Mouse (Mus musculus) left cerebral cortex, adult 9 months (tissue): ENCODE results near the gene Rhot2.

Source experiments
- DNase-seq, 2 experiments: peaks; one replicate each; pipeline ENCODE4 v3.0.0; 2022; ENCODE audit warnings: low spot score in 2 of 2

Gene Rhot2

DNA sequence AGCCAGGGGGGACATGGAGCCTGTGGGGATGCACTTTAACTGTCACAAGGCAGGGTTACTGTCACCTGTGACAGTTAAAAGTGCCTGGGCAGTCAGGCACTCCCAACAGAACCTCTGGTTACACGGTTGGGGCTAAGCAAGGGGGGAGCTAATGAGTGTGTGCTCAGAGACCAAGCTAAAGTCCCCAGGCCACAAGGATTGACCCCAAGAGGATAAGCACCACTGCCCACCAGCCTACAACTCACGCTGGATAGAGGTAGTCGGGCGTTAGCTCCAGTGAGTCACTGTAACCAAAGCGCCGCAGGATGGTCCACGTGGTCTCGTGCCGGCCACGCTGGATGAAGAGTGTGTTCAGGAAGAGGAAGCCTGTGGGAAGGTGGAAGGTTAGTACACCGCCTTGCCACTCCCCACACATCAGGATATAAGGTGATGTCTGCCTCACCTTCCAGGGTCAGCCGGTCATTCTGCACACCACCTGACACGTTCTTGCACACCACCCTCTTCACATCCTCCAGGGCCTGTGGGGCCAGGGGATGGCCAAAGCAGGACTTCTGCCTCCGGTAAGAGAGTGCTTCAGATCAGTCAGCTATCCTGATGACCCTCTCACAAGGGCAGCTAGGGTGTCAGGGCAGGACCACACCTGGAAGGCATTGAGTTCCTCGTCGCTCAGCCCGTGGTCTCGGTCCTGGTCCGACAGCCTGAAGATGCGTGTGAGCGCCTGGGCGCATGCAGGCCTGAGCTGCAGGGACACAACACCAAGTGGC, 3.4 kb downstream of the Rhot2 start, which contains the start of gene Gm20683:
Gene Gm20683, minus strand, starts transcription at position 647 of the 764 bp plus-strand sequence.
- no peak for DNase-seq

DNA sequence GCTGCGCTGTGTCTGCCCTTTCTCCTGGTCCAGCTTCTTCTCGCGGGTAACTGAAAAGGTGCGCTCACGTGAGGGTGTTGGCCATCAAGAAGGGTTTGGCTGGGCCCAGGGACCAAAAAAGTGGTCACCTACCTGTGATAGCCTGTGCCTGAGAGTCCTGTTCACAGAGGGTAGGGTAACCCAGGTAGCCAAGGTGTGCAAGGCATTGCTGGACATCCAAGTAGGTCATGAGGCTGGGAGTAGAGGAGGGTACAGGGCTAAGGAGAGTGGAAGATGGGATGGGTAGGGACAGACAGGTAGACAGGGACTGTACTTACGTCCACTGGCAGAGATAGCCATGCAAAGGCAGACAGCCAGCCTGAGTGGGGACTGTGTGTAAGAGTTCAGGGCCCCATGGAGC, 4.1 kb downstream of the Rhot2 start:
- DNase-seq = no peak

DNA sequence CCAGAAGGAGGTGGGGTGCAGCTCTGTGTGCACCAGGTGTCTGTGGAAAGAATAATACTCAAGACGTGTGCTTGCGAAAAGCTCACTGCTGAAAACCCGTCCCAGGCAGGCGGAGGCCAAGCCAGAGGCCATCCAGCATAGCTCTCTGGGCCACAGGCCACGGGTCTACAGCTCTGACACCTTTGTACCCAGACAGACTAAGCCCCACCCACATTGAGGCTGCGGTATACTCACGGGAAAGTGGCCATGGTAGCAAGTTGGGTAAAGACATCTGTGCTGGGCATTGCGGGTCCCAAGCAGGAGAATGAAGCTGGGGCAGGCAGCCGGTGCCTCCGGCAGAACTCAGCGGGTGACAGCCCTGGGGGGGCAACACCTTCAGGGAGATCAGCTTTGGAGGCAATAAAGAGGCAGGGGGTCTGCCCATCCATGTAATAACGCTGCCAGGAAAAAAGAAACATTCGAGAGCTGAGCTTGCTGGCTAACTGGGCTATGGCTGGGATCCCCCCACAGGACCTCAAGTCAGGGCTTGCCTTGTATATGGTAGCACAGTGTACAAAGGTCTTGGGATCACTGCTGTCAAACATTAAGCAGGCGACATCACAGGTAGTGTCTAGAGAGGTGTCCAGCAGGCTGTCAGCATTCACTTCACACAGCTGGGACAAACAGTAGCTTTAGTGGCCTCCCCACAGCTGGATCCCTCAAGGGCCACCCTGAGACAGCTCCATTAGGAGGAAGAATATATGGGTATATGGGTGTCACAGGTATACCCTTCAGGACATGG, 5.0 kb downstream of the Rhot2 start:
- DNase-seq = no peak

DNA sequence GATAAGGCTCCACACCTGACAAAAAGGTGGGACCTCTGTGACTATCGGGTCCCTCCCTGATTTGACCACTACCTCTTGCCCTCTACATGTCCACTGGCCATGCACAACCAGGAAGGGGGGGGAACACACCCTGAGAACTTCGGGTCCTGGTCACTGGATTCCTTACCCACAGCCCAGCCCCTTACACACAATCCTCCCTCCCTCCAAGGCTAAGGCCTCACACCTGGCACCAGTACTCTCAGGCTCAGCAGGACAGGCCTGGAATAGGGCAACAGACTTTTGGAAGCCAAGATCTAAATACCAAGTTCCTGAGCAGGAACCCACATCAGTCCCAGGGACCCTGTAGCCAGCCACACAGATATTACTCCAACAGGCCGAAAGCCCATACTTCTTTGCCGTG, 5.7 kb downstream of the Rhot2 start:
- no peak for DNase-seq

DNA sequence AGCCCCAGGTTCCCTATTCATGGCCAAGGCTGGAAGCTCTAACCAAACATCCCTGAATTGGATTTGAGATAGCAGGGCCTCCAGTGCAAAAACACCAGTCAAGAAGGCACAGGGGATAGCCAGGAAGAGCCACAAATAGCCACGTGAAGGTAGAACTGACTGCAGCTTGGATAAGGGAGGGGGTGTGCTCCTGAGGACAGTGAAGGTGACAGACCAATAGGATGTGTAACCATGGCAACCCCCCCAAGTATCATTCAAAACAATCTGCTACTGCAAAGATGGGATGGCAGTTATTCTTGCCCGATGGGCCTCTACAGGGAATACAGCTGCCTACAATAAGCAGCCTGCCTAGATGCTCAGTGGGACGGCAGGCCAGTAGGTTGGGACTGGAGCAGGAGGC, 7.1 kb downstream of the Rhot2 start:
- no peak for DNase-seq

DNA sequence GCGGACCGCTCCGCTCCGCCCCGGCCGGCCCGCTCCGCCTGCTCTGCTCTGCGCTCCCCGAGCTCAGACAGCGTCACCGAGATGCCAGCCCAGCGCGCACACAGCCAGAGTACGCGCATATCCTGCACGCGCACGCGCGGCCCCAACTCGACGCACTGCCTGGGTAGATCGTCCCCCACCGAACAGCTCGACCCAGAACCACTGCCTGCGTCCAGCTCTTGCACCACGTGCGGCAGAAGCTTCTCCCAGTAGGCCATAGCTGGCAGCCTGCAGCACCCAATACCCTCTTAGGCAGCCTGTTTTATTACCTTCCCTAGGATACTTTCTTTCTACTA, 7.6 kb downstream of the Rhot2 start, which contains the start of gene Rhbdl1:
Gene Rhbdl1, minus strand, starts transcription at position 220 of the 335 bp plus-strand sequence.
- peak in 1 of 2 experiments; percentile 84 for DNase-seq

DNA sequence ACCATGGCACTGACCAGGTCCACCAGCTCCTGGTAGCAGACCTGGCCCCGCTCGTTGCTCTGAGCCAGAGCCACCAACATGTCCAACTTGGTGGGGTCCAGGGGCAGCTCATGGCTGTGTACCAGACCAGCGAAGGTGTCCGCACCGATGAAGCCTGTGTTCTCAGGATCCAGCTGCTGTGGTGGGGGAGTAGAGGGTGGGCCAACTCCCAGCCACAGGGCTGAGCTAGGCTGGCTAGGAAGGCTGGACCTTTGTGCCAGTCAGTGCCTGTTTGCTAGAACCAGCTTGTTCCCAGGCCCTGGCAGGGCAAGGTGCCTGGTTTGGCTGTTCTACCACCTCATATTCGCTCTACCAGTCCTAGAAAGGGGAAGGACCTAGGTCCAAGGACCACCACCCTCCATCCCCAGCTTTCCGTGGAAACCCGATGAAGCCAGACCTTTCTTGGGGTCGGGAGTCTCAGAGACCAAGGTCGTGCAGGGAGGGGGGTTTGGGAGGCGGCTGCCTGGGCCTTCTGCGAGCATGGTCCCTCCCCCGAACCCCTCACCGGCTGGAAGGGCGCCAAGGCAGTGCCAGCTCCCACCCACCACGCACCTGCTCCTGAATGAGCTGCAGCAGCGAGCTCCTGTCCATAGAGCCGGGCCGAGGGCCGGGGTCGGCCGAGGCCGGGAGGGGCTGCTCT, 8.1 kb downstream of the Rhot2 start:
- DNase-seq = no peak

DNA sequence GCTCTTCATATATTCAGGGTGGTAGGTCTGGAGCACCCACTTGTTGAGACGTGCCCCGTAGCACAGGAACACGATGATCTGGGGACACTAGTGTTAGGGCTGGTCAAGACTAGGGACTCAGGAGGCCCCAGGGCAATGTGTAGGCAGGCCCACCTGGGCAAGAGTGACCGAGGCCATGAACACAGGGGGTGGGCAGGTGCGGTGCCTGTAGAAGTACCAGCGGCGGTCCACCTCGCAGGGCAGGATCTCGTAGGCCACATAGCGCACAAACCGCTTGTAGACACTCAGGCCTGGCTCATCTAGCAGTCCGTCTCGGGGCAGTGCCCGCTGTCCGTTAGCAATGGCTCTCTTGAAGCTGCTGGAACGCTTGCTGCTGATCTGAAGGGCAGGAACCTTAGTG, 8.8 kb downstream of the Rhot2 start:
- DNase-seq = no peak

DNA sequence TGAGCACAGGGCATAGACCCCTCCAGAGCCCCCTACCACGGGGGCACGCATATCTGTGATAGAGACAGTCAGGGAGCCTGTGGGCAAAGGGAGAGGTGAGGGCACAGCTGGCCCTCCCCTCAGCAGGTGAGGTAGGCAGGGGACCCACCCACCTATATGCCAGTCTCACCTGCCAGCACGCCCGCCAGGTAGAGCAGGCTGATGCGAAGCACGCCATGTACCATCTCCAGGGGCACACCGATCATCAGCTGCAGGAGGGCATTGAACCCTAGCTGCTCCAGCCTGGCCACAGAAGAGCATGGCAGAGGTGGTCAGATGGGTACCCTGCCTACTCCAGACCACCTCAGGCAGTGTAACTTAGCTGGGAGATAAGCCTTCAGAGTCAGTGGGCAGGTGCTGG, 9.3 kb downstream of the Rhot2 start:
- DNase-seq = no peak

DNA sequence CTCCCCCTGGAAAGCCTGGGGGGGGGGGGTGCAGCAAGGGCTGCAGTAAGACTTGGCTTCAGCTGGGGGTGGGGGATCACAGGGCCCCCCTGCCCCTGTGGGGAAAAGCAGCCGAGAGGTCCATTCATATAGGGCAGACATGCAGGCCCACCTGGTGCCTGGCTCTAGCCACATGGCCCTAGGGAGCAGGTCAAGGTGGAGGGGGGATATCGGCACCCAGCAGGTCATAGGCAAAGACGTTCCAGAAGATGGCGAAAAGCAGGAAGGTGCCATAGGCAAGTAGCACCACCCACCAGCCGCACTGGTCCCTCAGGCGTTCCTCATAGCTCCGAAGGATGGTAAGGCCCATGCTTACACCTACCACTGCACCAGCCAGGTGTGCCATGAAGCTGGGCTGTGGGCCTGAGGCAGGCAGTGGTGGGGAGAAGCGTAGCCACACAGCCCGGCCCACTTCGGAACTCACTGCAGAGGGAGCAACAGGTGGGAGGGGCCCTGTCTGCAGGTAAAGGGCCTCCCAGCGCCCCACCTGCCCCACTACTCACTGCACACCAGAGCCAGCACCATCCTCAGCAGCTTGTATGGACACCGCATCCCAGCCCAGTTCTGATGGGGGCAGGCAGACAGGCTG, 9.9 kb downstream of the Rhot2 start:
- DNase-seq = no peak

DNA sequence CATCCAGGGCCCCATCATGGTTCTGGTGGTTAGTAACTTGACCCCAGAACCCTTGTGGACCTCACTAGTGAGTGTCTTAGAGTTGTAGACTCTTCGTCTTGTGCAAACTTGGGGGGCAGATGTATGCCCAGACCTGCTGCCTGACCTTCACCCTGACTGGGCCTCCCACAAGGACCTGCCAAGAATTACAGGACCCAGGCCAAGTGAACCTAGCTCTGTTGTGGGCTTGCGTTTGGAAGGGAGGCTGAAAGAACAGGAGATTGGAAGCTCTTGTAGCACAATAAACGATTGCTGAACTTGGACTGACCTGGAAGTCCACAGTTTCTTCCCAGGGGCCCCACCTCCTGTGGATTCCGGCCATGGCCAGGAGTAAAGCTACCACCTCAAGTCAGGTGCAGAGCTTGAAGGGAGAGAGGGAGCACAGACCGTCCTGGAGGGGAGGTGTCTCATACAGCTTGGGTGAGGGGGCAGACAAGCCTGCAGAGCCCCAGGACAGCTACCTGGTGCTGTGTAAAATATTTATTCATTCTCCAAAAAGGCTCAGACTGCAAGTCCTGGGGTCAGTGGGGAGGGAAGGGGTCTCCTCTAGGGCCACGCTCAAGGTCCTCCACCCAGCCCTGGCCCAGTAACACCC, 10.6 kb downstream of the Rhot2 start:
- DNase-seq = no peak

DNA sequence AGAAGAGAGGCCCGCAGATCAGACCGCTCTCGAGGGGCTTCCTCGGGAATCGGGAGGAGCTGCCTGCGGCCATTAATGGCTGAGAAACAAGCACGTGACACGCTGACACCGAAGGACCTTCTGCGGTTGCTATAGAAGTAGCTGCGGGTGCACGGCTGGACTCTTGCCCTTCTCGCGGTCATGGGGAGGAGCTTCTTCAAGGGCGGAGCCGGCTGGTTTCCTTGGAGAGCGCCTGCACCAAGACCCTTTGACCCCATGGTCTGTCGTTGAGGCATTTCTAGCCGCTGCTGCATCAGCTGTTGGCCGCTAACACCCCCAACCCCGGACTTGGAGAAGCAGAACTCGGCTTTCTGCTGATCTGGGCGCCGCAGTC, 11.4 kb downstream of the Rhot2 start, which contains the start of gene Stub1:
Gene Stub1, minus strand, starts transcription at position 114 of the 373 bp plus-strand sequence.
- peak in 1 of 2 experiments; percentile 86 for DNase-seq

DNA sequence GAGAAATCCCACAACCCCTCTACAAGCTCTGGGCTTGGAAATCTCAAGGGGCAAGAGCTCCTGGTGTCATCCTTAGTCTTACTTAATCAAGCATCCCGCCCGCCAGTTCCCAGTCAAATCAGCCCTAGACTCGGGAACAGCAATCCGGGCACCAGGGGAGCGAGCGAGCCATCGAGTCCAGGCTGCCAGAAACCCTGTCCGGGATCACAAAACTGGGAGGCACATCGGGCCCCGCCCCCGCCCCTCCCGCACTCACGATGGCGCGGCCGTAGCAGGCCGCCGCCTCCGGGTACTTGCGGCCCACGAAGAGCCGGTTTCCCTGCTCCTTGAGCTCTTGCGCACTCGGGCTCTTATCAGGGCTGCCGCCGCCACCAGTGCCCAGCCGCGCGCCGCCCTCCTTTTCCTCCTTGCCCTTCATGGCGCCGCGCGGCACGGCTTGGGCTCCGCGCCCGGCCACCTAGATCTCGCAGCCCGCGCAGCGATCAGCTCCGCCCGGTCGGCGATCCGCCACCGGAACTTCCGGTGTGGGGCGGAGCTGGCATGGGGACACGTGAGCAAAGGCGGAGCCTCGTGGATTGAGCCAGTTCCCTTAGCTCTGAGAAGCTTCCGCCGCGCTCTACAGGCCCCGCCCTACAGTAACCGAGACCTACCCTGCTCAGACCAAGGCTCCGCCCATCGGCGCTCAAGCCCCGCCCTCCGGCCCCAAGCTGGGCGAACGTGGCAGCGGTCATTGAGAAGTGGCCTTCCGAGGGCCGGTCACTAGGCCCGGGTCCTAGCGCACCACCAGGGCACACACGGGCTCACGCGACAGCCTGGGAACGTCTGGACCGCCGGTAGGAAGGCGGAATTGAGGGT, 12.0 kb downstream of the Rhot2 start:
- peak; percentile 98 to 99 for DNase-seq

DNA sequence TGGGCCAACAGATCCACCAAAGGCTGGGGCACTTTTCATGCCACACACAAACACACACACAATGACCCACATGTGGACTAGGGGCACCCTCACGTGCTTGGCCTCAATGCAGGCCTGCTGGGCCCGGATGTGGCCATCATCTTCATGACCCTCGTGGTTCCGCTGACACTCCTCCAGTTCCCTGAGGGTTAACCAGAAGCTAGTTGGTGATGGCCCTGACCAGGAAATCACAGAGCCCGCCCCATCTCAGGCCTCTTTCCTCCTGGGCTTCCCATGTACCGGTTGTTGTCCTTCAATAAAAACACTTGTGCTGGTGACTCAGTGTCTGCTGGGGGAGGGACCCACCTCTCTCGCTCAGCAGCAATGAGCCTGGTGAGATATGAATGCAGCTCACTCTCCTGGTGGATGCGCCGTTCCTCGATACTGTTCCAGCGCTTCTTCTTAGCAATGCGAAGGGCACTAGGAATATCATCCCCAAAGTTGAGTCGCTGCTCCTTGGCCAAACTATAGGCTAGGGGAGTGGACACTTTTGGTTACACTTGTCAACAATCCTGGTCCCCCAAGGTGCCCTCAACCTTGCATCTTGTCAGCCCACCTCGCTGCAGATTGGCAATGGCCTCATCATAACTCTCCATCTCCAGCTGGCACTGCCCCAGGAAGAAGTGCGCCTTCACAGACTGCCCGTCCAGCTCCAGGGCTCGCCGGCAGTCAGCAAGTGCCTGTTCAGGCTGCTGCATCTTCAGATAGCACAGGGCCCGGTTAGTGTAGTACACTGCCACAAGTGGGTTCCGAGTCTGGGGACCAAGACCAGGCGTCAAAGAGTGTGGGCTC, 13.0 kb downstream of the Rhot2 start:
- no peak for DNase-seq

DNA sequence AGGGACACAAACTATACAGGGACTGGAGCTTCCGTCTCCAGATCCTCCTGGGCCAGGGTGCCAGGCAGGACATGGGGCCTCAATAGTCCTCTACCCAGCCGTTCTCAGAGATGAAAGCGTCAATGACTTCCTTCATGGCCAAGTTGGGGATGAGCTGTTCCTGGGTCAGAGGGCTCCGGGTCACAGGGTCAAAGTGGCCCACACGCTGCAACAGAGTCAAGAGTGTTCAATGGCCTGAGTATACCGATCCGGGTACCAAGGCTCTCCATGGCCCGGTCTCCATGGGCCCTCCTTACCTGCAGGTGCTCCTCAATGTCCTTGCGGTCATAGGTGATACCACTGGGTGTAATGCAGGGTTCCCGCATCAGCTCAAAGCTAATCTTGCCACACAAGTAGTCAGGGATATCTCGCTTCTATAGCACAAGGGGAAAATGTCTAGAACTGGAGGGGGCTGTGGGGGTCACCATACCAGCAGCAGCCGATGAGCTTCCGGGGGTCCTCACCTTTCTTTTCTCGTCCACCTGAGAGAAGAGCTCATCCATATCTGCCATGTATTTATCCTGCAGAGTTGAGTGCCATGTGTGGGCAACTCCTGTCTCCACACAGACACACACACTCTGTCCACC, 13.7 kb downstream of the Rhot2 start:
- DNase-seq = no peak

DNA sequence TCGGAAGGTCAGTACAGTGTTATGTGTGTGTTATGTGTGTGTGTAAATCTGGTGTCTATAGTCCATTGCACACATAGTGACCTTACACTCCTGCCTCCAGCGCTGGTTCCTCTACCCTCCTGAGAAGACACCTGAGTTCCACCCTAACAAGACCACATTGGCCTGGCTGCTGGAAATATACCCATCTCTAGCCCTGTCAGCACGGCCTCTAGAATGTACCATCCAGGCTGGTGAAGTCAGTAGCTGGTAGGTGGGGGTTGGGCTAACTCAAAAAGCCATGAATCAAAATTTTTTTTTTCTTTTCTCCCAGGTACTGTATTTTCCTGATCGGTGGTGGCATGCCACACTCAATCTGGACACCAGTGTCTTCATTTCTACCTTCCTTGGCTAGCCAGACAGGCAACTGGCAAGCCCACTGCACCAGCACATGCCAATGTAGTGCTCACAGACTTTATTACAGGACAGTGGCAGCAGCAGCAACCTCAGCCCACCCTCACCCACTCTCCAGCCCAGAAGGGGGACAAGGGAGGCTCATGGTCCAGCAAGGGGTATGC, 14.4 kb downstream of the Rhot2 start:
- DNase-seq = no peak

DNA sequence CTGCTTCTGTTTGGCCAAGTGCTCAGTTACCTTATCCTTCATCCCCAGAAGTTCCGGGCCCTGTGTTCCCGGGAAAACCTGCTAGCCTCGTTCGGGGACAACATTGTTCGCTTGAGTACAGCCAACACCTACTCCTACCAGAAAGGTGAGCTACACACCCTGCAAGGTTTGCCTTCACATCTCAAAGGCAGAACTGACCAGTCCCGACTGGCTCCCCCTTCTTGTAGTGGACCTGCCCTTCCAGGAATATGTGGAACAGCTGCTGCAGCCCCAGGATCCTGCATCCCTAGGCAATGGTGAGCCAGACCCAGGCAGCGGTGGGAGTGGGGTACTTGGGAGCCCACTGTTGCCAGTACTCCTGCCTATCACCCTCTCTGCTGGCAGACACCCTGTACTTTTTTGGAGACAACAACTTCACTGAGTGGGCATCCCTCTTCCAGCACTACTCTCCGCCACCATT, 15.1 kb downstream of the Rhot2 start:
- DNase-seq = no peak

DNA sequence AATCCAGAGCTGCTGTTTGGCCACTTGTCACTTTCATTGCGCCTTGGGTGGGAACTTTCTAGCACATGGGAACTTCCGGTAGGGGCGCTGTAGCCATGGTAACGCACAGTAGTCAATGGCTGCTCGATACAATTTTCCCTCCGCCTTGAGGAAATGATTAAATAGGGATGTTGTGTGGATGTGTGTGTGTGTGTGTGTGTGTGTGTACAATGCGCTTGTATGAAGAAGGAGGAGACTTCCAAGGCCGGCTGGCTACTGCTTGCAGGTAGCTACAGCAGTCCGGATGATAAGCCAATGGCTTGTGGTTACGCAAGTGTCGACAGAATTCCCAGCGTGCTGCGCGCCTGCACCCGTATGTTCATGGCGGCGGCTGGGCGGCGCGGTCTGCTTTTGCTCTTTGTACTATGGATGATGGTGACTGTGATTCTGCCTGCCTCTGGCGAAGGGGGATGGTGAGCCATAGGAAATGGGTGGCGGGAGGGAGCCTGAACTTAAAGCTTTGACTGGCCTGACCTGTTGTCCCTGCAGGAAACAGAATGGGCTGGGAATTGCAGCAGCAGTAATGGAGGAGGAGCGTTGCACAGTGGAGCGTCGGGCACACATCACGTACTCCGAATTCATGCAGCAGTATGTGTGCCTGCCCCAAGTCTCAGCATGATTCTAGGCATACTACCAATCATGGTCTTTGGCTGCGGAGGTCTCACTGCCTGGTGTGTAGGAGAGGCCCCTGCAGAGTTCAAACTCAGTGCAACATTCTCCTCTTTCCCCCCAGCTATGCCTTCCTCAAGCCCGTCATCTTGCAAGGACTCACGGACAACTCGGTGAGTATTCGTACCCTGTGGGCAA, 15.7 kb downstream of the Rhot2 start, which contains the start of gene Jmjd8:
Gene Jmjd8, plus strand, starts transcription at position 156 of the 846 bp plus-strand sequence.
- DNase-seq = peak in 1 of 2 experiments; percentile 84
